Mouse (Mus musculus) liver, embryonic 11.5 days (tissue): ENCODE measurements around the gene Wscd2. TPM values are rescaled to one million over a fixed set of nuclear protein-coding genes. Genes with fewer than 3 reads are reported as not detected.
"Not testable (repeated sequence)": the region's sequence is repeated elsewhere in the genome, so short reads cannot be mapped to it uniquely, and the experiment has no call there.

Experiments used
- ATAC-seq: fragments of 200-750 bp; cut with Nextera tagmentation; replicated peaks from 2 replicates; pipeline ENCODE4 v1.8.0; 2017; ENCODE audit warnings: moderate number of reproducible peaks, mild to moderate bottlenecking, moderate TSS enrichment, moderate library complexity; ENCODE audit not compliant: low FRiP score
- DNase-seq: peaks from one replicate; pipeline ENCODE4 v3.0.0-alpha.2; 2017; ENCODE audit warnings: low spot score
- H3K27ac ChIP-seq: fragments of 300-500 bp; sonication (generic); 2 replicates; pipeline ENCODE4 v1.5.1; 2014; ENCODE audit warnings: mild to moderate bottlenecking, low read depth, low read length, control low read depth
- H3K27me3 ChIP-seq: fragments of 300-500 bp; sonication (generic); replicated peaks from 2 replicates; pipeline ENCODE4 v1.6.1; 2014; ENCODE audit warnings: low read length, mixed read lengths; ENCODE audit not compliant: control insufficient read depth, insufficient read depth
- H3K36me3 ChIP-seq: fragments of 300-500 bp; sonication (generic); 2 replicates; pipeline ENCODE4 v1.6.1; 2014; ENCODE audit warnings: mild to moderate bottlenecking, low read length, moderate library complexity, mixed read lengths; ENCODE audit not compliant: control insufficient read depth, insufficient read depth
- H3K4me1 ChIP-seq: fragments of 300-500 bp; sonication (generic); replicated peaks from 2 replicates; pipeline ENCODE4 v1.6.1; 2014; ENCODE audit warnings: low read length, mixed read lengths; ENCODE audit not compliant: control insufficient read depth, insufficient read depth
- H3K4me2 ChIP-seq: fragments of 300-500 bp; sonication (generic); 2 replicates; pipeline ENCODE4 v1.6.1; 2014; ENCODE audit warnings: mild to moderate bottlenecking, control low read depth, moderate library complexity
- H3K4me3 ChIP-seq: fragments of 300-500 bp; sonication (generic); 2 replicates; pipeline ENCODE4 v1.5.1; 2014; ENCODE audit warnings: low read depth, low read length, control low read depth
- H3K9ac ChIP-seq: fragments of 300-500 bp; sonication (generic); 2 replicates; pipeline ENCODE4 v1.6.1; 2014; ENCODE audit warnings: low read depth, low read length, control low read depth
- H3K9me3 ChIP-seq: fragments of 300-500 bp; sonication (generic); 2 replicates; pipeline ENCODE4 v1.6.1; 2016; ENCODE audit warnings: low read length, inconsistent platforms, mixed read lengths; ENCODE audit not compliant: control insufficient read depth
- WGBS: fragments of 180-500 bp; shearing (Covaris S2); extraction: QIAGEN DNeasy Blood & Tissue Kit; methylation state at CpG from one replicate; pipeline ENCODE4 v1.1.7; 2014; 5-methylcytosine and 5-hydroxymethylcytosine counted together
- polyA plus RNA-seq: library from polyadenylated mRNA; unstranded; fragments of >200 nt; fragmentation: Nextera tagmentation; extraction: Ambion mirVana; gene quantifications from 2 replicates; pipeline ENCODE4 v1.2.1, GENCODE M21; 2014

The Wscd2 gene
- polyA plus RNA-seq, 1 experiment from 2014 or later = 0.45 TPM

GRCm38 (mm10) chr5:113585619-113586457, 95.7 kb downstream of the Wscd2 start:
- H3K4me3 ChIP-seq, H3K36me3 ChIP-seq, DNase-seq, H3K9ac ChIP-seq, H3K4me1 ChIP-seq, ATAC-seq, H3K4me2 ChIP-seq, H3K27me3 ChIP-seq, H3K9me3 ChIP-seq, H3K27ac ChIP-seq: not testable (repeated sequence)
- WGBS = 76% methylated on average over 17 of the region's 17 CpGs

DNA sequence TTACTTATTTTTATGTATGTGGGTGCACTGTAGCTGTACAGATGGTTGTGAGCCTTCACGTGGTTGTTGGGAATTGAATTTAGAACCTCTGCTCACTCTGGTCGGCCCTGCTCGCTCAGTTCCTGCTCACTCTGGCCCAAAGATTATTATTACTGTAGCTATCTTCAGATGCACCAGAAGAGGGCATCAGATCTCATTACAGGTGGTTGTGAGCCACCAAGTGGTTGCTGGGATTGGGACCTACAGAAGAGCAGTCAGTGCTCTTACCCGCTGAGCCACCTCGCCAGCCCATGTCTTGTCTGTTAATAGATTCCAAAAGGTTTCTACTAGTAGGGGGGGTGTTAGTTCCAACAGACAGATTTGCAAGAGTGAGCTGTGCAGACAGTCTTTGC, 96.3 kb downstream of the Wscd2 start:
- not testable (repeated sequence) for H3K4me1 ChIP-seq, H3K9me3 ChIP-seq, H3K27ac ChIP-seq, H3K4me2 ChIP-seq, H3K9ac ChIP-seq, H3K27me3 ChIP-seq, ATAC-seq, DNase-seq, H3K36me3 ChIP-seq, H3K4me3 ChIP-seq
- WGBS = 38% methylated on average over 5 of the region's 5 CpGs

DNA sequence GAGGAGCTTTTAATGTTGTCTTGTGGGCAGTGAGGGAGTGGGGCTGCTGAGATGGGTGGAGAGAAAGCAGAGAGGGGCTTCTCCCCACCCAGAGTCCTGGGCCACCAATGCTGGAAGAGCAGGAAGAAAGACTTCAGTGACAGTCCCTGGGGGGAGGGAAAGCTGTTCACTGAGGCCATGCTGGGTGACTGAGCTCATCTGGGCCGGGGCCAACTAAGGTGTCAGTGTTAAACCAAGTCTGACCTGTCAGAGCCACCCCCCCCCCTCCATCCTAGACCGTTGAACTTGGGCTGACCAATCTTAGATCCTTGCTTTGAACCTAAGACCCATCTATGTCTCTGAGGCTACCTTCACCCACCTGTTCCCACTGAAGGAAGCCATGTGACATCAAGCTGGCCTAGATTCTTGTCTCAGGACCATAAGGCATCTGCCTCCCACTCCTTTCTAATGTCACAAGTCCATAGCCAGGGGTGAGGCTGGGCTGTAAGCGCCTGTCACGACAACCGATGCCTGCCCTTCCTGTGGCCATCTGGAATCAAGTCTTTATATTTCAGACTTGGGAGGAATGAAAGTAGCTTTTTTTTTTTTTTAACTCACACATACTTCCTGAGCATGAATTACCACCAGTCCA, 100.0 kb downstream of the Wscd2 start:
- no peak overlapping the region for H3K27ac ChIP-seq
- H3K9me3 ChIP-seq = no peaks in the 10 kb centered on the region
- no peak overlapping the region for H3K4me2 ChIP-seq
- H3K27me3 ChIP-seq = no peaks in the 10 kb centered on the region
- ATAC-seq (no peak), DNase-seq (no peak)
- no peak overlapping the region for H3K9ac ChIP-seq
- H3K36me3 ChIP-seq = no peaks in the 10 kb centered on the region
- H3K4me3 ChIP-seq = no peak overlapping the region
- 66% methylated on average over 5 of the region's 5 CpGs for WGBS
- no peaks in the 10 kb centered on the region; the same call in 1 of the 2 replicates for H3K4me1 ChIP-seq

GRCm38 (mm10) chr5:113591166-113591565, 101.0 kb downstream of the Wscd2 start:
- Histone ChIP-seq H3K9ac (no peak overlapping the region), H3K27ac (no peak overlapping the region), H3K4me3 (no peak overlapping the region), H3K9me3 (no peaks in the 10 kb centered on the region), H3K27me3 (no peaks in the 10 kb centered on the region), H3K36me3 (no peaks in the 10 kb centered on the region), H3K4me1 (no peaks in the 10 kb centered on the region; the same call in 1 of the 2 replicates), H3K4me2 (no peak overlapping the region)
- DNase-seq = no peak
- WGBS = 52% methylated on average over 2 of the region's 3 CpGs
- ATAC-seq = no peak

GRCm38 (mm10) chr5:113591751-113592230, 101.7 kb downstream of the Wscd2 start:
- H3K9me3 ChIP-seq = no peaks in the 10 kb centered on the region
- 15% methylated on average over 6 of the region's 6 CpGs for WGBS
- no peaks in the 10 kb centered on the region; the same call in 1 of the 2 replicates for H3K4me1 ChIP-seq
- no peak overlapping the region for H3K9ac ChIP-seq
- H3K4me2 ChIP-seq = no peak overlapping the region
- no peak overlapping the region for H3K27ac ChIP-seq
- no peak for DNase-seq
- no peaks in the 10 kb centered on the region for H3K36me3 ChIP-seq
- ATAC-seq = no peak
- H3K27me3 ChIP-seq = no peaks in the 10 kb centered on the region
- no peak overlapping the region for H3K4me3 ChIP-seq

- H3K27me3 ChIP-seq = no peaks in the 10 kb centered on the region
- 79% methylated on average over 6 of the region's 6 CpGs for WGBS
- no peak overlapping the region for H3K4me3 ChIP-seq
- no peaks in the 10 kb centered on the region for H3K36me3 ChIP-seq
- no peak for DNase-seq
- no peaks in the 10 kb centered on the region for H3K9me3 ChIP-seq
- H3K4me1 ChIP-seq = no peaks in the 10 kb centered on the region; the same call in 1 of the 2 replicates
- no peak for ATAC-seq
- H3K9ac ChIP-seq = no peak overlapping the region
- no peak overlapping the region for H3K4me2 ChIP-seq
- no peak overlapping the region for H3K27ac ChIP-seq
Observed at GRCm38 (mm10) chr5:113593911-113594705, 104.0 kb downstream of the Wscd2 start.

DNA sequence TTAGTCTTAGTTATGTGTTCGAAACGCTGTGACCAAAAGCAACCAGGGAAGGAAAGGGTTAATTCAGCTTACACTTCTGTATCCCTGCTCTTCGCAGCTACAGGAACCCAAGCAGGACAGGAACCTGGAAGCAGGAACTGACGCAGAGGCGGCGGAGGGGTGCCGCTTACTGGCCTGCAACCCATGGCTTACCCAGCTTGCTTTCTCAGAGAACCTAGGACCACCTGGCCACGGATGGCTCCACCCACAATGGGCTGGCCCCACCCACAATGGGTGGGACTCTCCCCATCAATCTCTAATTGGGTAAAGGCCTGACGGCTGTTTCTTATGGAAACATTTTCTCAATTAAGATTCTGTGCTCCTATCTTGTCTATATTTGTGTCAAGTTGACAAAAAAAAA, 106.1 kb downstream of the Wscd2 start:
- H3K36me3 ChIP-seq = no peaks in the 10 kb centered on the region
- no peak for DNase-seq
- H3K4me1 ChIP-seq = no peaks in the 10 kb centered on the region
- H3K27me3 ChIP-seq = no peaks in the 10 kb centered on the region
- H3K27ac ChIP-seq = no peak overlapping the region
- no peak for ATAC-seq
- no peaks in the 10 kb centered on the region for H3K9me3 ChIP-seq
- no peak overlapping the region for H3K9ac ChIP-seq
- no peak overlapping the region for H3K4me3 ChIP-seq
- 76% methylated on average over 9 of the region's 9 CpGs for WGBS
- H3K4me2 ChIP-seq = no peak overlapping the region

DNA sequence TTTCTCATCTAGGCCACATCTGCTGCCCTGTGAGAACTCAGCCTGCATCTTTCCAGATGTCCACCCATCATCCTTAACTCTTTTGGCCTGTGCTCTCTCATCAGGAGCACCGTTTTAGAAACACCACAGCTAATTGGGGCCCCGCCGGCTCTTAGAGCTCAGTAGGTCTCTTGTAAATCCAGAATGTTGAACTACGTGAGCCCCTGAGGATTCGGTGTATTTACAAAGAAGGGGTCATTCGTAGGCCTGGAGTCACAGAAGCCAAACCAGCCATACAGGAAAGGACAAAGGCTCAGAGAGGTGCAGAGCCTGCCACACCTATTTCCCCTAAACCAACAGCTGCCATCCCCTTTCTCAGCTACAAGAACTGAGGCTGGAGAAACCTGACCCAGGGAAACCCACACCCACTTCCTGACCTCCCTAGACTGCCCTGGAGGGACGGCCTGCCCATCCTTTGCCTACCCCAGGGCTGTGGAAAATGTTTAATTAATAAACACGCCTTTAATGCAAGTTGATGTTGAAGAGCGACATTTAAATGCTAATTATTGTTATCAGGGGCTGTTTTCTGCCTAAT, 106.7 kb downstream of the Wscd2 start:
- no peaks in the 10 kb centered on the region for H3K27me3 ChIP-seq
- H3K4me1 ChIP-seq = no peaks in the 10 kb centered on the region
- H3K9ac ChIP-seq = no peak overlapping the region
- no peaks in the 10 kb centered on the region for H3K36me3 ChIP-seq
- H3K27ac ChIP-seq = no peak overlapping the region
- 68% methylated on average over 9 of the region's 9 CpGs for WGBS
- H3K4me3 ChIP-seq = no peak overlapping the region
- no peak overlapping the region for H3K4me2 ChIP-seq
- no peak for ATAC-seq
- H3K9me3 ChIP-seq = no peaks in the 10 kb centered on the region
- no peak for DNase-seq
